Mouse (Mus musculus) retina, postnatal 1 day (tissue): ENCODE data around the gene Cpne5.

Experiments
- DNase-seq: peaks from one replicate; pipeline ENCODE4 v3.0.0-alpha.2; 2012

Gene Cpne5

GRCm38 (mm10) chr17:29202604-29203003 lies 35.4 kb downstream of the Cpne5 start:
- DNase-seq, result no peak

- no peak for DNase-seq
Observed at GRCm38 (mm10) chr17:29199821-29200220, 38.1 kb downstream of the Cpne5 start.

- peak; percentile 64 for DNase-seq
Observed at GRCm38 (mm10) chr17:29199151-29199800, 38.7 kb downstream of the Cpne5 start.

- peak; percentile 34 for DNase-seq
Observed at GRCm38 (mm10) chr17:29195579-29195978, 42.4 kb downstream of the Cpne5 start.

GRCm38 (mm10) chr17:29188989-29189388 lies 49.0 kb downstream of the Cpne5 start:
- DNase-seq, result peak; percentile 80

- peak; percentile 66 for DNase-seq
Observed at GRCm38 (mm10) chr17:29186989-29187859, 50.7 kb downstream of the Cpne5 start.

GRCm38 (mm10) chr17:29185376-29186046 lies 52.5 kb downstream of the Cpne5 start:
- DNase-seq, result no peak

GRCm38 (mm10) chr17:29183162-29183561 lies 54.8 kb downstream of the Cpne5 start:
- no peak for DNase-seq

- DNase-seq, result no peak
Observed at GRCm38 (mm10) chr17:29181751-29182150, 56.2 kb downstream of the Cpne5 start.

- DNase-seq, result no peak
Observed at GRCm38 (mm10) chr17:29180406-29181127, 57.4 kb downstream of the Cpne5 start.

GRCm38 (mm10) chr17:29179917-29180316 lies 58.0 kb downstream of the Cpne5 start:
- no peak for DNase-seq

GRCm38 (mm10) chr17:29178503-29179059 lies 59.4 kb downstream of the Cpne5 start:
- no peak for DNase-seq

GRCm38 (mm10) chr17:29176391-29177267 lies 61.3 kb downstream of the Cpne5 start:
- peak; percentile 82 for DNase-seq

- no peak for DNase-seq
Observed at GRCm38 (mm10) chr17:29175693-29176092, 62.3 kb downstream of the Cpne5 start.

GRCm38 (mm10) chr17:29173165-29173564 lies 64.8 kb downstream of the Cpne5 start:
- DNase-seq, result no peak

- DNase-seq, result no peak
Observed at GRCm38 (mm10) chr17:29172062-29172461, 65.9 kb downstream of the Cpne5 start.

- DNase-seq, result peak; percentile 84
Observed at GRCm38 (mm10) chr17:29171001-29171772, 66.8 kb downstream of the Cpne5 start.

GRCm38 (mm10) chr17:29170431-29171000 lies 67.5 kb downstream of the Cpne5 start:
- DNase-seq, result no peak

GRCm38 (mm10) chr17:29168996-29169601 lies 68.9 kb downstream of the Cpne5 start:
- DNase-seq, result no peak

- DNase-seq, result no peak
Observed at GRCm38 (mm10) chr17:29168438-29168837, 69.5 kb downstream of the Cpne5 start.
